Mouse (Mus musculus): ENCODE measurements at regions not wholly inside any gene's neighbourhood (a gene's known extent, or its start where the extent isn't known, plus 50 kb on each side); places are given as distances from the start of the nearest gene placed in this dataset.
A peak's percentile ranks its signal among the peaks of the same experiment; 100 is the strongest.

DNA sequence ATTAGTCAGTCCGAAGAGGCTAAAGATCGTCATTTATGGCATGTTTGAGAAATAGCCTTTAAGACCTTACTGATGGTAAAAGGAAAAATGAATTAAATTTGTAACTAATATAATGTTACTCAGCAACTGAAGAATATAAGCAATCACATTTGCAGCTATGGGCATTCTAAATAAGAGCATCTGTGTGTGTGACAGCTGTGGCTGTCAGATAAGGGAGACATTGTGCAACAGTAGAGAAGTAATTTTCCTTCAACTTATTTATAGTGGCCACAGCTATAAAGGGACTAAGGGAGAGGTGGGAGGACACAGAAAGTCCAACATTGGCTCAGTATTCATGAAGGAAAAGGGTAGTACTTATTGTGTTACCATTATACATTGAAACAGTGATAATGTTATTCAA lies 591.8 kb upstream of the Fat1 start:
- no peak overlapping the region for H3K9ac ChIP-seq
- 0 out of 2 replicates have a peak, but pooled peaks have one; percentile 32 for ATAC-seq (ENCODE audit: low FRiP score, low read depth)
- WGBS = 72% methylated on average over 2 of the region's 2 CpGs
- H3K4me3 ChIP-seq = no peak overlapping the region
- H3K27me3 ChIP-seq = no peaks in the 10 kb centered on the region
- no peaks in the 10 kb centered on the region for H3K9me3 ChIP-seq
- no peak overlapping the region for H3K4me2 ChIP-seq (replicated peaks)
- H3K4me1 ChIP-seq = peaks cover 6% of the 10 kb centered on the region; the same call in 1 of the 2 replicates
- H3K36me3 ChIP-seq = no peaks in the 10 kb centered on the region
- no peak overlapping the region for H3K27ac ChIP-seq

GRCm38 (mm10) chr8:44343924-44344323 lies 591.3 kb upstream of the Fat1 start:
- H3K4me1 ChIP-seq = peaks cover 6% of the 10 kb centered on the region; the same call in 1 of the 2 replicates
- no peaks in the 10 kb centered on the region for H3K27me3 ChIP-seq
- 43% methylated on average over 2 of the region's 2 CpGs for WGBS
- no peak overlapping the region for H3K4me3 ChIP-seq
- no peaks in the 10 kb centered on the region for H3K36me3 ChIP-seq
- no peak overlapping the region for H3K9ac ChIP-seq
- ATAC-seq (ENCODE audit: low FRiP score, low read depth) = peak; percentile 71; the same call in 1 of the 2 replicates
- no peak overlapping the region for H3K4me2 ChIP-seq (replicated peaks)
- no peak overlapping the region for H3K27ac ChIP-seq
- no peaks in the 10 kb centered on the region for H3K9me3 ChIP-seq

GRCm38 (mm10) chr8:44347412-44347811 lies 587.8 kb upstream of the Fat1 start:
- no peak overlapping the region for H3K4me3 ChIP-seq
- peaks cover 6% of the 10 kb centered on the region; the same call in 1 of the 2 replicates for H3K4me1 ChIP-seq
- H3K9me3 ChIP-seq = no peaks in the 10 kb centered on the region
- no peaks in the 10 kb centered on the region for H3K27me3 ChIP-seq
- H3K27ac ChIP-seq = no peak overlapping the region
- no peak overlapping the region for H3K9ac ChIP-seq
- no peaks in the 10 kb centered on the region for H3K36me3 ChIP-seq
- 90% methylated on average over 1 of the region's 1 CpGs for WGBS
- H3K4me2 ChIP-seq (replicated peaks) = no peak overlapping the region
- no peak for ATAC-seq (ENCODE audit: low FRiP score, low read depth)

DNA sequence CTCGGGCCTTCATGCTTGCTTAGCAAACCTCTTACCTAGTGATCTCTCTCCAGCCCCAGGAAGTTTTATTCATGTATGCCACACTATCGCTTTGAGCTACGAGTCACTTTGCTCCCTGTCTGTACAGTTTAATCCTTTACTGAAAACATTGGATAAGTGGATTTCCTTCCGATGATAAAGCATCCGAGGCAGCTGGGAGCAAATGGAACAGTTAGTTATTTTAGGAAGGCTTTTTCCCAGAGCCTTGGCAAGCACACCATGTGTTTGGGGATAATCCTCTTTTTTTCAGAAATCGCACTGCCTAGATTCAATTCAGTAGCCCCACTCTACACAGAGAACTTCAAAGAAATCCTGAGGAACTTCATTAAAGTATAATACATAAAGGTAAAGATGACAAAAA lies 561.3 kb upstream of the Fat1 start:
- H3K4me1 ChIP-seq = no peaks in the 10 kb centered on the region
- no peak overlapping the region for H3K4me3 ChIP-seq
- no peak overlapping the region for H3K4me2 ChIP-seq (replicated peaks)
- H3K27me3 ChIP-seq = no peaks in the 10 kb centered on the region
- H3K27ac ChIP-seq = no peak overlapping the region
- WGBS = 76% methylated on average over 6 of the region's 6 CpGs
- no peak for ATAC-seq (ENCODE audit: low FRiP score, low read depth)
- H3K36me3 ChIP-seq = no peaks in the 10 kb centered on the region
- no peaks in the 10 kb centered on the region for H3K9me3 ChIP-seq
- no peak overlapping the region for H3K9ac ChIP-seq

GRCm38 (mm10) chr8:44377731-44378130 lies 557.5 kb upstream of the Fat1 start:
- WGBS = 70% methylated on average over 3 of the region's 3 CpGs
- Histone ChIP-seq H3K27ac (no peak overlapping the region), H3K9ac (no peak overlapping the region), H3K4me3 (no peak overlapping the region), H3K27me3 (no peaks in the 10 kb centered on the region), H3K4me1 (no peaks in the 10 kb centered on the region), H3K4me2 (replicated peaks) (no peak overlapping the region), H3K36me3 (no peaks in the 10 kb centered on the region), H3K9me3 (no peaks in the 10 kb centered on the region)
- ATAC-seq (ENCODE audit: low FRiP score, low read depth) = no peak

DNA sequence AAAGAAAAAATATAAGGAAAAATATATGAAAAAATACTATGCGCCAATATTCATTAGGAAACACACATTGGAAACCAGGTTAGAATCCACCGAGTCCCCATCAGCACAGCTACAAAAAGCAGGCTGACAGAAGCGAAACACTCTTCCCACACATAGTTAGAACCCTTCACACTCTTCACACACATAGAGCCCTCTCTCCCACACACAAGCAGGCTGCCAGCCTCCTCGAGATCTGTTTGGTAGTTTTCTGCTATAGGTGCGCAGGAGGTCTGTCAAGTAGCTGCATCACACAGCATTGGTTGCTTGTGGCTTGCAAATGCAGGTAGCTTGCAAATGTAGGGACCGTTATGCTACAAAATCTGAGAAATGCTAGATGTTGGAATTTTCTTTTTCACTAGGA lies 526.8 kb upstream of the Fat1 start:
- Histone ChIP-seq H3K36me3 (no peaks in the 10 kb centered on the region), H3K27ac (no peak overlapping the region), H3K4me2 (replicated peaks) (no peak overlapping the region), H3K4me1 (no peaks in the 10 kb centered on the region), H3K27me3 (no peaks in the 10 kb centered on the region), H3K4me3 (no peak overlapping the region), H3K9me3 (no peaks in the 10 kb centered on the region; the same call in 1 of the 2 replicates), H3K9ac (no peak overlapping the region)
- 95% methylated on average over 6 of the region's 6 CpGs for WGBS
- no peak for ATAC-seq (ENCODE audit: low FRiP score, low read depth)

- H3K4me1 ChIP-seq = no peaks in the 10 kb centered on the region
- no peak overlapping the region for H3K9ac ChIP-seq
- no peak overlapping the region for H3K27ac ChIP-seq
- no peaks in the 10 kb centered on the region for H3K27me3 ChIP-seq
- WGBS = 90% methylated on average over 3 of the region's 3 CpGs
- no peaks in the 10 kb centered on the region; the same call in 1 of the 2 replicates for H3K9me3 ChIP-seq
- no peak for ATAC-seq (ENCODE audit: low FRiP score, low read depth)
- H3K4me3 ChIP-seq = no peak overlapping the region
- H3K4me2 ChIP-seq (replicated peaks) = no peak overlapping the region
- H3K36me3 ChIP-seq = no peaks in the 10 kb centered on the region
Observed at GRCm38 (mm10) chr8:44410261-44410660, 525.0 kb upstream of the Fat1 start.

DNA sequence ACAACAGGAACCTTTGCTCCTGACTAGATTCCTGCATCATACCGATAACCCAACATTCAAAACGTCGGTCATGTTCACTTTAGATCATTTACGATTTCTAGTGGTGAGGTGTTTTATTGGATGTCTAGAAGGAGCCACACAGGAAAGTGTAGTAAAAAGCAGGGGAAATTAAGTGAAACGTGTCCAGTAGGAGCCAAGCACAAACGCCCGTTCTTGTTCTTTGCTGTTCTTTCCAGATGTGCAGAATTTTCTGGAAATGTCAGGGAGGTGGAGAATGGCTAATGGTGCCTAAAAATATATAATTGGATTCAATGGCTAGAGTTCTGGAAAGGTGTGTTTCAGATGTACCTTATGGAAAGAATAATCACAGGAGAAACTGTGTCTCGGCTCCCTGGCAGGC lies 517.2 kb upstream of the Fat1 start:
- Histone ChIP-seq H3K4me2 (replicated peaks) (no peak overlapping the region), H3K27ac (peak overlapping the region; percentile 52; the same call in 1 of the 2 replicates), H3K27me3 (no peaks in the 10 kb centered on the region), H3K4me3 (no peak overlapping the region), H3K36me3 (no peaks in the 10 kb centered on the region), H3K9me3 (no peaks in the 10 kb centered on the region), H3K9ac (no peak overlapping the region), H3K4me1 (peaks cover 9% of the 10 kb centered on the region; the same call in 1 of the 2 replicates)
- ATAC-seq (ENCODE audit: low FRiP score, low read depth) = peak; percentile 79; the same call in 1 of the 2 replicates
- 29% methylated on average over 8 of the region's 8 CpGs for WGBS

- H3K9ac ChIP-seq = no peak overlapping the region
Observed at GRCm38 (mm10) chr8:44455433-44455832, 479.8 kb upstream of the Fat1 start.

DNA sequence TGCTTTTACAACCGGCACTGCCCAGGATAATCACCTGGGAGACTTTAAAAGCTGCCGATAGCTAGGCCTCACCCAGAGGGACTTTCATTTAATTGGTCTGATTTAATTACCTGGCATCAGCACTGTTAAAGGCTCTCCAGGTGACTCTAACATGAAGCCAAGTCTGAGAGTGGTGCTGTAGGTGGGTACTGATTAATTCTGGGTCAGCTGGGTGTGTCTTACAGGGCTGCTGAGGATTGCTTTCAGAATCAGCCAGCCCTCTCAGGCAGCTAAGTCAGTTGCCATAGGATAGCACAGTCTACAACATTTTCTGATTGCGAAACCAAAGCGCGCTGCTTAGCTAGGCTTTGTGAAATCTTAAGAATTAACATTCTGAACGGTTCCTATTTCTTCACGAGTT lies 478.9 kb upstream of the Fat1 start:
- Histone ChIP-seq H3K4me2 (replicated peaks) (no peak overlapping the region), H3K27me3 (no peaks in the 10 kb centered on the region), H3K36me3 (no peaks in the 10 kb centered on the region), H3K27ac (no peak overlapping the region), H3K9ac (no peak overlapping the region), H3K4me1 (peaks cover 14% of the 10 kb centered on the region), H3K9me3 (no peaks in the 10 kb centered on the region), H3K4me3 (no peak overlapping the region)
- WGBS = 57% methylated on average over 7 of the region's 7 CpGs
- 0 out of 2 replicates have a peak, but pooled peaks have one; percentile 36 for ATAC-seq (ENCODE audit: low FRiP score, low read depth)

More at GRCm38 (mm10) chr8:44455433-44455832, 479.8 kb upstream of the Fat1 start:
- Histone ChIP-seq H3K4me3 (no peak overlapping the region), H3K27ac (no peak overlapping the region), H3K27me3 (no peaks in the 10 kb centered on the region), H3K4me2 (replicated peaks) (no peak overlapping the region), H3K4me1 (peaks cover 11% of the 10 kb centered on the region), H3K9me3 (no peaks in the 10 kb centered on the region), H3K36me3 (no peaks in the 10 kb centered on the region)
- WGBS = 33% methylated on average over 3 of the region's 3 CpGs
- ATAC-seq (ENCODE audit: low FRiP score, low read depth) = no peak

- no peak for ATAC-seq (ENCODE audit: low FRiP score, low read depth)
- H3K9me3 ChIP-seq = peaks cover 7% of the 10 kb centered on the region; the same call in 1 of the 2 replicates
- no peaks in the 10 kb centered on the region for H3K36me3 ChIP-seq
- no peaks in the 10 kb centered on the region for H3K4me1 ChIP-seq
- no peak overlapping the region for H3K27ac ChIP-seq
- no peak overlapping the region for H3K9ac ChIP-seq
- 55% methylated on average over 3 of the region's 3 CpGs for WGBS
- H3K4me2 ChIP-seq (replicated peaks) = no peak overlapping the region
- H3K4me3 ChIP-seq = no peak overlapping the region
- H3K27me3 ChIP-seq = no peaks in the 10 kb centered on the region
Observed at GRCm38 (mm10) chr8:44466409-44467078, 468.7 kb upstream of the Fat1 start.

- H3K4me3 ChIP-seq = no peak overlapping the region
- H3K36me3 ChIP-seq = no peaks in the 10 kb centered on the region
- H3K27ac ChIP-seq = no peak overlapping the region
- H3K4me1 ChIP-seq = 0 out of 2 replicates have a peak, but pooled peaks cover 2% of the 10 kb centered on the region
- no peak overlapping the region for H3K4me2 ChIP-seq (replicated peaks)
- H3K27me3 ChIP-seq = no peaks in the 10 kb centered on the region
- 55% methylated on average over 1 of the region's 1 CpGs for WGBS
- H3K9me3 ChIP-seq = no peaks in the 10 kb centered on the region
- H3K9ac ChIP-seq = no peak overlapping the region
- ATAC-seq (ENCODE audit: low FRiP score, low read depth) = no peak
Observed at GRCm38 (mm10) chr8:44512876-44513275, 422.4 kb upstream of the Fat1 start.

DNA sequence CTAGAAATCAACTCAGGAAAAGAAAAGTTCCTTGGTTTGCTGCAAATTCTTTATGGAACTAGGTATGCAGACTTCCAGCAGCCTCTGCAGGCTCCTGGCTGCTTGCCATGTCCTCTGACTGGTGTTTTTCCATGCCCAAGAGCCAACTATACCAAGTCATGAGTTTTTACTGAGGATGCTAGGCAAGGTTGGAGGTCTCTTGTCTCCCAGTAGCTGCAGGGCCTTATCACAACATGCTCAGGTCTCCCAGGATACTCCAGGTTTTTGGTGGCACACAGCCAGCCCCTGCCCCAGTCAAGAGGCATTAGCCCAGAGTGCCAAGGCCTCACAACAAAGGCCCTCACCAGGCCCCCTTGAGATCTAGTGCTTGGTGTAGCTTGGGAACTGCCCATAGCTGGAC lies 409.3 kb upstream of the Fat1 start:
- Histone ChIP-seq H3K9ac (no peak overlapping the region), H3K27ac (peak overlapping the region; percentile 48; the same call in 1 of the 2 replicates), H3K9me3 (no peaks in the 10 kb centered on the region), H3K36me3 (no peaks in the 10 kb centered on the region), H3K27me3 (no peaks in the 10 kb centered on the region), H3K4me3 (no peak overlapping the region), H3K4me1 (peaks cover 20% of the 10 kb centered on the region), H3K4me2 (replicated peaks) (no peak overlapping the region)
- peak; percentile 51; the same call in 1 of the 2 replicates for ATAC-seq (ENCODE audit: low FRiP score, low read depth)
